Mouse (Mus musculus) stomach, postnatal 0 days (tissue): ENCODE measurements around the gene Cldn7. TPM values are rescaled to one million over a fixed set of nuclear protein-coding genes. Genes with fewer than 3 reads are reported as not detected.
A peak's percentile ranks its signal among the peaks of the same experiment; 100 is the strongest.
"Not testable (repeated sequence)": the region's sequence is repeated elsewhere in the genome, so short reads cannot be mapped to it uniquely, and the experiment has no call there.

Experiments
- ATAC-seq: fragments of 200-750 bp; cut with Nextera tagmentation; 2 replicates; pipeline ENCODE4 v1.8.0; 2017; ENCODE audit not compliant: low FRiP score, low TSS enrichment
- DNase-seq: peaks from one replicate; pipeline ENCODE4 v3.0.0-alpha.2; 2016; ENCODE audit warnings: low spot score
- H3K27ac ChIP-seq: fragments of 300-500 bp; sonication (generic); replicated peaks from 2 replicates; pipeline ENCODE4 v1.5.1; 2014; ENCODE audit warnings: mild to moderate bottlenecking, control low read depth
- H3K27me3 ChIP-seq: fragments of 300-500 bp; sonication (generic); 2 replicates; pipeline ENCODE4 v1.6.1; 2014; ENCODE audit warnings: low read length; ENCODE audit not compliant: control insufficient read depth, insufficient read depth
- H3K36me3 ChIP-seq: fragments of 300-500 bp; sonication (generic); 2 replicates; pipeline ENCODE4 v1.6.1; 2014; ENCODE audit warnings: low read length, mixed read lengths; ENCODE audit not compliant: control insufficient read depth, insufficient read depth
- H3K4me1 ChIP-seq: fragments of 300-500 bp; sonication (generic); replicated peaks from 2 replicates; pipeline ENCODE4 v1.6.1; 2014; ENCODE audit warnings: antibody characterized with exemption; ENCODE audit not compliant: control insufficient read depth, insufficient read depth
- H3K4me2 ChIP-seq: fragments of 300-500 bp; sonication (generic); replicated peaks from 2 replicates; pipeline ENCODE4 v1.6.1; 2014; ENCODE audit warnings: low read depth, mild to moderate bottlenecking, control low read depth, moderate library complexity
- H3K4me3 ChIP-seq: fragments of 300-500 bp; sonication (generic); 2 replicates; pipeline ENCODE4 v1.5.1; 2014; ENCODE audit warnings: low read depth, low read length, control low read depth
- H3K9ac ChIP-seq: fragments of 300-500 bp; sonication (generic); 2 replicates; pipeline ENCODE4 v1.6.1; 2014; ENCODE audit warnings: mild to moderate bottlenecking, low read length, control low read depth, mixed read lengths
- H3K9me3 ChIP-seq: fragments of 300-500 bp; sonication (generic); 2 replicates; pipeline ENCODE4 v1.6.1; 2016; ENCODE audit warnings: low read length; ENCODE audit not compliant: control insufficient read depth
- CTCF ChIP-seq: IDR thresholded peaks from 2 replicates; pipeline ENCODE4 v1.5.1; 2016; ENCODE audit warnings: antibody characterized with exemption, low read depth, mild to moderate bottlenecking, moderate library complexity
- EP300 ChIP-seq: optimal IDR thresholded peaks from 2 replicates; pipeline ENCODE3; 2016; ENCODE audit warnings: antibody characterized with exemption
- WGBS: fragments of 180-500 bp; shearing (Covaris S2); extraction: QIAGEN DNeasy Blood & Tissue Kit; methylation state at CpG from one replicate; pipeline ENCODE4 v1.1.7; 2014; 5-methylcytosine and 5-hydroxymethylcytosine counted together
- polyA plus RNA-seq: library from polyadenylated mRNA; unstranded; fragments of >200 nt; fragmentation: Nextera tagmentation; extraction: Ambion mirVana; gene quantifications from 2 replicates; pipeline ENCODE4 v1.2.1, GENCODE M21; 2015

The Cldn7 gene
- polyA plus RNA-seq, 1 experiment from 2014 or later = 125 TPM

DNA sequence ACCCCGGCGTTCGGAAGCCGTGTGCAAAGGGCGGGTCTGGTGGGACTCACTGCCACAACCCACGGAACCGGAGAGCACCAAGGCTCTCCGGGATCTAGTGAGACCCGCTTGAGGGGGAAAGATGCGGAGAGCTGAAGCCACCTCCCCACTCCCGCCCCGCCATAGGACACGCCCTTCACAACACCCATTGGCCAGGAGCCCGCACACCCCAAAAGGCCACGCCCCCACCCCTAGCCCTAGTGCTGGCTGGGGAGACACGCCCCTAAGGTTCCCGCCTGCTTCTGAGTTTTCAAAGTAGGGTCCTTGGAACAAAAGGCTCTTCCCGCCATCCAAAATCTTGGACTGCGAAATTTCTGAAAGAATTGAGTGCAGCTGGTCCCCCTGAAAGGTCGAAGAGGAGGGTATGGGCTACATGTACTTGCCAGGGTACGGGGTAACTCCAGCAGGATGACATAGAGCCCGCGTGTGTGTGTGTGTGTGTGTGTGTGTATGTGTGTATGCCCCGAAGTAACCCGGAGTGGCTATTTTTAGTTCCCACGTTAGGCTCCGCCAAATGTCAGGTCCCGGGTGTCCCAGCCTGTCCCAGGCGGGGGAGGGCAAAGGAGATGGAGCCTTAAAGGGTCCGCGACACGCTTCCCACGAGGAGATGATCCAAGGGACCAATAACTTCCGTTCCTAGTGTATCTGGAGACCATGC is 16.4 kb upstream of the Cldn7 start, which contains the start of gene Slc2a4:
Gene Slc2a4 (minus strand): TSS at position 123 of the 697 bp plus-strand sequence.
- Histone ChIP-seq H3K4me1 (no peaks in the 10 kb centered on the region), H3K36me3 (peaks cover 3% of the 10 kb centered on the region; the same call in 1 of the 2 replicates), H3K9ac (peak within 1 kb of the TSS; percentile 63), H3K4me2 (peak within 1 kb of the TSS; percentile 66), H3K27me3 (no peaks in the 10 kb centered on the region), H3K9me3 (no peaks in the 10 kb centered on the region), H3K27ac (peak within 1 kb of the TSS; percentile 89), H3K4me3 (peak within 1 kb of the TSS; percentile 49)
- under 1% methylated on average over 34 of the region's 34 CpGs for WGBS
- peak; percentile 95 for DNase-seq
- ATAC-seq = peak; percentile 91
- TF ChIP-seq CTCF (no peak), EP300 (no peak)

DNA sequence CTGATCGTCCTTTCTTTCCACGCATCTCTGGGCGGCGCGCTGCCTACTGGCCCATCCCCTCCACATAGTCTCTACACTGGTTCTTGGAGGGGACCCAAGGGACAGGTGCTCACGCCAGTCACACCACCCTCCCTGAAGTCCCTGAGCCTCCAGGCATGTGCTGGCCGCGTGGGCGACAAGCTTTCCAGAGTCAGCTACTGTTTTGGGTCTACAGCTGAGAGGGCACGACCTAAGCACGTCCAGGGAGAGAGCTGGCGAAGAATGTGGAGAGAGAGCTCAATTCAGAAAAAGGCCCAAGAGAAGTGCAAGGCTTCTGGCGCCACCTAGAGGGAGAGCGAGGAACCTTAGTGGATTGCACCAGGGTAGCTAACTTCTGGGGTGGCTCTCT is 15.8 kb upstream of the Cldn7 start:
- peak; percentile 97 for TF ChIP-seq CTCF
- no peak for TF ChIP-seq EP300
- H3K27me3 ChIP-seq = no peaks in the 10 kb centered on the region
- peaks cover 3% of the 10 kb centered on the region; the same call in 1 of the 2 replicates for H3K36me3 ChIP-seq
- 0% methylated on average over 14 of the region's 14 CpGs for WGBS
- no peaks in the 10 kb centered on the region for H3K9me3 ChIP-seq
- H3K27ac ChIP-seq = peak overlapping the region; percentile 89
- DNase-seq = peak; percentile 90
- H3K9ac ChIP-seq = no peak overlapping the region
- H3K4me3 ChIP-seq = peak overlapping the region; percentile 49
- H3K4me1 ChIP-seq = no peaks in the 10 kb centered on the region
- H3K4me2 ChIP-seq = peak overlapping the region; percentile 66
- ATAC-seq = peak; percentile 58

- no peak overlapping the region for H3K4me3 ChIP-seq
- 45% methylated on average over 4 of the region's 4 CpGs for WGBS
- ATAC-seq = no peak
- H3K36me3 ChIP-seq = no peaks in the 10 kb centered on the region
- no peak overlapping the region for H3K4me2 ChIP-seq
- H3K4me1 ChIP-seq = no peaks in the 10 kb centered on the region
- H3K27ac ChIP-seq = no peak overlapping the region
- peak; percentile 49 for DNase-seq
- H3K9ac ChIP-seq = no peak overlapping the region
- TF ChIP-seq CTCF (peak; percentile 55), EP300 (no peak)
- no peaks in the 10 kb centered on the region for H3K27me3 ChIP-seq
- no peaks in the 10 kb centered on the region for H3K9me3 ChIP-seq
Measured at GRCm38 (mm10) chr11:69950807-69951459, 13.6 kb upstream of the Cldn7 start.

DNA sequence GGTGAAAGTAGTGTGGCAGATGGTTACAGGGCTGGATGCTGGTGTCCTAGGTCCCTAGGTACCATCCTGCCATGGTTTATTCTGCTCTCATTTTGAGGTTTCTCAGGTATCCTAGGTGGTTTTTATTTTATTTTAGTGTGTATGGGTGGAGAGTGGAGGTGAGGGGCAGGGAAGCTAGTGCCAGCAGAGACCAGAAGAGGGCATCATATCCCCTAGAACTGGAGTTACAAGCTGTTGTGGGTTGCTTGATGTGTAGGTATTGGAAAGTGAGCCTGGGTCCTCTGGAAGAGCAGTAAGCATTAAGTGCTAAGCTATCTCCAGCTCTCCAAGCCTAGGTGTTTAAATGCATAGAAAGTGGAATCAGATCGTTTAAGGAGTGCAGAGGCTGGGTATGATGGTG is 12.3 kb upstream of the Cldn7 start:
- Histone ChIP-seq H3K9ac (no peak overlapping the region), H3K27me3 (no peaks in the 10 kb centered on the region), H3K4me3 (no peak overlapping the region), H3K27ac (no peak overlapping the region), H3K4me2 (no peak overlapping the region), H3K9me3 (no peaks in the 10 kb centered on the region), H3K36me3 (no peaks in the 10 kb centered on the region), H3K4me1 (no peaks in the 10 kb centered on the region)
- DNase-seq (no peak), ATAC-seq (no peak)
- WGBS = 47% methylated on average over 1 of the region's 1 CpGs
- TF ChIP-seq EP300 (no peak), CTCF (peak; percentile 60)

- Histone ChIP-seq H3K9ac (no peak overlapping the region), H3K27me3 (no peaks in the 10 kb centered on the region), H3K9me3 (no peaks in the 10 kb centered on the region), H3K27ac (no peak overlapping the region), H3K4me2 (no peak overlapping the region), H3K36me3 (no peaks in the 10 kb centered on the region), H3K4me1 (no peaks in the 10 kb centered on the region), H3K4me3 (no peak overlapping the region)
- WGBS = 35% methylated on average over 11 of the region's 11 CpGs
- no peak for TF ChIP-seq EP300
- TF ChIP-seq CTCF = no peak
- ATAC-seq (no peak), DNase-seq (no peak)
Measured at GRCm38 (mm10) chr11:69953267-69953915, 11.2 kb upstream of the Cldn7 start.

- not testable (repeated sequence) for ATAC-seq, H3K36me3 ChIP-seq, H3K9me3 ChIP-seq, H3K4me2 ChIP-seq, H3K4me1 ChIP-seq, H3K4me3 ChIP-seq, H3K9ac ChIP-seq, H3K27me3 ChIP-seq, H3K27ac ChIP-seq, DNase-seq
- 76% methylated on average over 4 of the region's 4 CpGs for WGBS
Measured at GRCm38 (mm10) chr11:69955618-69956017, 9.0 kb upstream of the Cldn7 start.
